8 mouse cellular contexts compared by ENCODE assay signal in the genomic region with DNA sequence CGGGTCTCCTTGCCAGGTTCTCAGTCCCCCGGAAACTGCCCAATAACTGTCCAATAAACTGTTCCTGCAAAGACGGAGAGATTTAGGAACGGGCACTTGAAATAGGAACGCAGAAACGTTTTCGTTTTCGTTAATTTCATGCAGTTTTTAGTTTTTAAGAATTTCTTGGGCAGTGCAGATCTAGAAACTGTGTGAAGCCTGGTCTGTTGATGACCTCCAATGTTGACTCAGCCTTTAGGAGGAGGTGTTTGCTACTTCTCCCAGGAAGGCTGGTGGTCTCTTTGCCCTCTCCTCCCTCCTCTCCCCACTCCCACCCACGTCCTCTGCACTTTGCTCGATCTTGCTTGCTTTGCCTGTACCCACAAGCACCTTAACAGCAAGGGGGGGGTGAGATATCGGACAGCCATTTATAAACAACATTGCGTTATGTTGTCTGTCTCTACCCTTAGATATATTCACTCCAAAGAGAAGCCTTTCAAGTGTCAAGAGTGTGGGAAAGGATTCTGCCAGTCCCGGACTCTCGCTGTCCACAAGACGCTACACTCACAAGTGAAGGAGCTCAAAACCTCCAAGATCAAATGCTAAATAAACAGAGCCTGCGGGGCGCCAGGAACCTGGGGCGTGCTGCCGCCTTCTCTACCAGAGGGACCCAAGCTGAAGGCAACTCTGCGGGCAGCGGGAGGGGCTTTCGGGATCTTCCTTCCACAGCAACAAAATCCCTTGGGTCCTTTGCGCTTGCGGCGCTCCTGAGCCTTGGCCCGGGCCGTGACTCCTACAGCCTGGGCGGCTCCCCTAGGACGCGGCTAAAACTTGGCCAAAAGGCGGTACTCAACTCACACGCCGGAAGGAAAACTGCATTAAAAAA. TPM values are rescaled to one million over a fixed set of nuclear protein-coding genes. Genes with fewer than 3 reads are reported as not detected.
A peak's percentile ranks its signal among the peaks of the same experiment; 100 is the strongest.
DNase-seq lines count a peak whose midpoint lies in the region; ATAC-seq and TF ChIP-seq lines count a peak whose summit lies in the region.

No protein-coding gene starts in this region.

- H3K27me3 ChIP-seq in lung, embryonic 14.5 days (ENCODE audit: insufficient read depth, low read length) = peaks cover 48% of the 10 kb centered on the region
- H3K27me3 ChIP-seq in embryonic facial prominence, embryonic 15.5 days = peaks cover 79% of the 10 kb centered on the region
- H3K27me3 ChIP-seq in hindbrain, embryonic 15.5 days = peaks cover 75% of the 10 kb centered on the region
- peaks cover 93% of the 10 kb centered on the region for H3K27me3 ChIP-seq in neural tube, embryonic 13.5 days

- WGBS in lung, embryonic 14.5 days = 13% methylated on average over 33 of the region's 33 CpGs
- WGBS in lung, adult 2 months = 20% methylated on average over 33 of the region's 33 CpGs
- WGBS in embryonic facial prominence, embryonic 15.5 days = 8% methylated on average over 33 of the region's 33 CpGs
- under 1% methylated on average over 33 of the region's 33 CpGs for WGBS in hindbrain, embryonic 15.5 days
- 1% methylated on average over 33 of the region's 33 CpGs for WGBS in neural tube, embryonic 13.5 days

- peak overlapping the region; percentile 32; the same call in 1 of the 2 replicates for H3K9ac ChIP-seq in lung, embryonic 14.5 days
- H3K9ac ChIP-seq in embryonic facial prominence, embryonic 15.5 days = peak overlapping the region; percentile 19; the same call in 1 of the 2 replicates
- H3K9ac ChIP-seq in hindbrain, embryonic 15.5 days = no peak overlapping the region
- H3K9ac ChIP-seq in neural tube, embryonic 13.5 days = no peak overlapping the region

- H3K27ac ChIP-seq in lung, embryonic 14.5 days (ENCODE audit: low read depth) = no peak overlapping the region
- H3K27ac ChIP-seq in embryonic facial prominence, embryonic 15.5 days (replicated peaks) = peak overlapping the region; percentile 79
- H3K27ac ChIP-seq in hindbrain, embryonic 15.5 days (replicated peaks) = no peak overlapping the region
- no peak overlapping the region for H3K27ac ChIP-seq in neural tube, embryonic 13.5 days (replicated peaks)

- H3K4me2 ChIP-seq in lung, embryonic 14.5 days = peak overlapping the region; percentile 58
- H3K4me2 ChIP-seq in embryonic facial prominence, embryonic 15.5 days (replicated peaks) = peak overlapping the region; percentile 51
- H3K4me2 ChIP-seq in hindbrain, embryonic 15.5 days = peak overlapping the region; percentile 24; the same call in 1 of the 2 replicates
- peak overlapping the region; percentile 34 for H3K4me2 ChIP-seq in neural tube, embryonic 13.5 days

- no peak for TF ChIP-seq POLR2A in lung, adult 2 months (IDR thresholded peaks at IDR 0.05; ENCODE audit: borderline replicate concordance, extremely low read depth, low read depth, low read length)

- peak; percentile 46 for DNase-seq in lung, embryonic 14.5 days
- DNase-seq in lung, adult 2 months = no peak
- no peak for DNase-seq in layer of hippocampus, adult 9-10 months (ENCODE audit: low spot score)
- DNase-seq in right cerebral cortex, adult 18-20 months = no peak

- ATAC-seq in lung, embryonic 14.5 days (ENCODE audit: insufficient read depth) = no peak
- ATAC-seq in embryonic facial prominence, embryonic 15.5 days (ENCODE audit: insufficient number of reproducible peaks, low FRiP score, low TSS enrichment, low read depth) = no peak
- ATAC-seq in hindbrain, embryonic 15.5 days (ENCODE audit: low FRiP score, low read depth) = no peak
- no peak for ATAC-seq in neural tube, embryonic 13.5 days (ENCODE audit: low read depth)
- no peak for ATAC-seq in frontal cortex, adult (ENCODE audit: low TSS enrichment)

- H3K9me3 ChIP-seq in lung, embryonic 14.5 days (ENCODE audit: low read depth, low read length) = no peaks in the 10 kb centered on the region
- H3K9me3 ChIP-seq in embryonic facial prominence, embryonic 15.5 days (replicated peaks) = no peaks in the 10 kb centered on the region
- H3K9me3 ChIP-seq in hindbrain, embryonic 15.5 days = no peaks in the 10 kb centered on the region
- no peaks in the 10 kb centered on the region for H3K9me3 ChIP-seq in neural tube, embryonic 13.5 days

- TF ChIP-seq CTCF in lung, embryonic 14.5 days (IDR thresholded peaks at IDR 0.05; ENCODE audit: low read depth) = no peak
- TF ChIP-seq CTCF in lung, adult 2 months (IDR thresholded peaks at IDR 0.05; ENCODE audit: insufficient read depth, low read length) = no peak

- peaks cover 29% of the 10 kb centered on the region for H3K4me1 ChIP-seq in lung, embryonic 14.5 days (ENCODE audit: insufficient read depth)
- no peaks in the 10 kb centered on the region; the same call in 1 of the 2 replicates for H3K4me1 ChIP-seq in lung, adult 2 months (ENCODE audit: control insufficient read depth, insufficient read depth, low read length)
- peaks cover 40% of the 10 kb centered on the region for H3K4me1 ChIP-seq in embryonic facial prominence, embryonic 15.5 days
- peaks cover 11% of the 10 kb centered on the region for H3K4me1 ChIP-seq in hindbrain, embryonic 15.5 days (replicated peaks)
- peaks cover 39% of the 10 kb centered on the region for H3K4me1 ChIP-seq in neural tube, embryonic 13.5 days (replicated peaks)

- H3K4me3 ChIP-seq in lung, embryonic 14.5 days (ENCODE audit: low read depth, low read length) = peak overlapping the region; percentile 30
- H3K4me3 ChIP-seq in lung, adult 2 months (replicated peaks; ENCODE audit: extremely low read depth, low read depth, low read length) = no peak overlapping the region
- peak overlapping the region; percentile 57 for H3K4me3 ChIP-seq in embryonic facial prominence, embryonic 15.5 days (replicated peaks)
- H3K4me3 ChIP-seq in hindbrain, embryonic 15.5 days = no peak overlapping the region
- peak overlapping the region; percentile 4; the same call in 1 of the 2 replicates for H3K4me3 ChIP-seq in neural tube, embryonic 13.5 days

- peaks cover 25% of the 10 kb centered on the region for H3K36me3 ChIP-seq in lung, embryonic 14.5 days (ENCODE audit: insufficient read depth)
- H3K36me3 ChIP-seq in embryonic facial prominence, embryonic 15.5 days = no peaks in the 10 kb centered on the region
- H3K36me3 ChIP-seq in hindbrain, embryonic 15.5 days = no peaks in the 10 kb centered on the region
- H3K36me3 ChIP-seq in neural tube, embryonic 13.5 days = no peaks in the 10 kb centered on the region

RNA-seq across cellular contexts. Expression of gene Osr1, which starts 10.4 kb away (rescaled TPM):
- polyA plus RNA-seq in lung, embryonic 14.5 days (2014; fragmentation: Nextera tagmentation; extraction: Ambion mirVana) = 23.3 and 28.5 TPM in 2 replicates
- polyA plus RNA-seq in lung, adult 2 months (2012; rRNA removed) = 28.3 and 34.2 TPM in 2 replicates
- 111 and 127 TPM in 2 replicates for polyA plus RNA-seq in embryonic facial prominence, embryonic 15.5 days (2015; fragmentation: Nextera tagmentation; extraction: Ambion mirVana)
- 11.7 and 12.4 TPM in 2 replicates for polyA plus RNA-seq in hindbrain, embryonic 15.5 days (2015; fragmentation: Nextera tagmentation; extraction: Ambion mirVana)
- 12.3 and 15.7 TPM in 2 replicates for polyA plus RNA-seq in neural tube, embryonic 13.5 days (2015; fragmentation: Nextera tagmentation; extraction: Ambion mirVana)

Comparison
In these comparisons a context has a peak if more than half of its experiments do, and no peak if none do; other contexts are left out.
1. H3K4me3 ChIP-seq: peak in lung, embryonic 14.5 days (single experiment), embryonic facial prominence, embryonic 15.5 days (single experiment) and neural tube, embryonic 13.5 days (single experiment); none in lung, adult 2 months (single experiment) and hindbrain, embryonic 15.5 days (single experiment).
2. H3K9ac ChIP-seq: peak in lung, embryonic 14.5 days (single experiment) and embryonic facial prominence, embryonic 15.5 days (single experiment); none in hindbrain, embryonic 15.5 days (single experiment) and neural tube, embryonic 13.5 days (single experiment).
3. Peak in every context shown above with its lines, with median percentiles within 50 percentile points of each other: H3K4me2 ChIP-seq.